Mouse (Mus musculus): ENCODE measurements around the gene Lingo2. TPM values are rescaled to one million over a fixed set of nuclear protein-coding genes. Genes with fewer than 3 reads are reported as not detected.

Gene Lingo2
- total and polyA plus RNA-seq, 3 experiments, result not detected

- H3K4me1 ChIP-seq (ENCODE audit: control insufficient read depth in 1 of 2, insufficient read depth in 2 of 2, low read length in 2 of 2), result no peaks in the 10 kb centered on the region
- no peak overlapping the region for H3K4me3 ChIP-seq (ENCODE audit: control insufficient read depth in 1 of 2, insufficient read depth in 1 of 2, low read depth in 2 of 2, low read length in 2 of 2)
- TF ChIP-seq CHD1 (IDR thresholded peaks at IDR 0.05; ENCODE audit: low read depth, low read length), result no peak
- TF ChIP-seq ETS1 (IDR thresholded peaks at IDR 0.05; ENCODE audit: low read depth, low read length), result no peak
- peak in 1 of 3 experiments; percentile 14; a peak in 1 of 6 replicates for TF ChIP-seq CTCF (IDR thresholded peaks at IDR 0.05 in 2 of 3, conservative IDR thresholded peaks at IDR 0.05 in 1 of 3; ENCODE audit: control insufficient read depth in 1 of 3, insufficient read depth in 1 of 3, low read depth in 2 of 3, low read length in 3 of 3, poor library complexity in 1 of 3, severe bottlenecking in 1 of 3)
- no peak for TF ChIP-seq TCF12 (IDR thresholded peaks at IDR 0.05; ENCODE audit: low read depth, low read length)
- TF ChIP-seq NRF1 (IDR thresholded peaks at IDR 0.05; ENCODE audit: insufficient read depth, low read depth, low read length, poor library complexity, severe bottlenecking), result no peak
- no peak for TF ChIP-seq ZNF384 (IDR thresholded peaks at IDR 0.05; ENCODE audit: low read depth, low read length)
- TF ChIP-seq RCOR1 (IDR thresholded peaks at IDR 0.05; ENCODE audit: low read depth, low read length), result no peak
- TF ChIP-seq RAD21 (IDR thresholded peaks at IDR 0.05; ENCODE audit: low read depth, low read length), result peak; percentile 31
- TF ChIP-seq SMC3 (IDR thresholded peaks at IDR 0.05; ENCODE audit: low read depth, low read length), result peak; percentile 40
- 0 out of 2 replicates have a peak, but pooled peaks have one; percentile 9 for TF ChIP-seq ZC3H11A (IDR thresholded peaks at IDR 0.05; ENCODE audit: low read depth, low read length)
- no peak for TF ChIP-seq NELFE (IDR thresholded peaks at IDR 0.05; ENCODE audit: low read depth, low read length)
- H3K36me3 ChIP-seq (ENCODE audit: control insufficient read depth in 1 of 2, insufficient read depth in 2 of 2, low read length in 2 of 2), result no peaks in the 10 kb centered on the region
- no peak overlapping the region for H3K9ac ChIP-seq (ENCODE audit: control insufficient read depth, low read depth, low read length, poor library complexity, severe bottlenecking)
- H3K27me3 ChIP-seq (ENCODE audit: control insufficient read depth in 1 of 2, insufficient read depth in 2 of 2, low read length in 2 of 2), result no peaks in the 10 kb centered on the region
- no peaks in the 10 kb centered on the region for H3K9me3 ChIP-seq (replicated peaks; ENCODE audit: insufficient read depth, low read length)
- H3K27ac ChIP-seq (ENCODE audit: control insufficient read depth, low read depth, low read length), result no peak overlapping the region
- no peaks in the 10 kb centered on the region for H3K79me2 ChIP-seq (ENCODE audit: control insufficient read depth, insufficient read depth, low read length, poor library complexity)
- peak; percentile 1 for DNase-seq (ENCODE audit: low read depth, low spot score)
These were observed 461.3 kb downstream of the Lingo2 start for GRCm38 (mm10) chr4:36490255-36490654.

- no peak for DNase-seq (ENCODE audit: low read depth, low spot score)
- TF ChIP-seq KAT2A (conservative IDR thresholded peaks at IDR 0.05; ENCODE audit: low read depth, low read length) (no peak), JUND (IDR thresholded peaks at IDR 0.05; ENCODE audit: low read depth, low read length) (no peak), SIN3A (IDR thresholded peaks at IDR 0.05; ENCODE audit: low read length) (no peak), TAL1 (IDR thresholded peaks at IDR 0.05; ENCODE audit: low read length) (no peak)
These were observed 516.3 kb downstream of the Lingo2 start for GRCm38 (mm10) chr4:36435211-36435610.

GRCm38 (mm10) chr4:36426192-36426591, 525.4 kb downstream of the Lingo2 start:
- no peak overlapping the region for H3K4me3 ChIP-seq (ENCODE audit: control insufficient read depth in 1 of 2, insufficient read depth in 1 of 2, low read depth in 2 of 2, low read length in 2 of 2)
- no peak overlapping the region for H3K9ac ChIP-seq (ENCODE audit: control insufficient read depth, low read depth, low read length, poor library complexity, severe bottlenecking)
- TF ChIP-seq SMC3 (IDR thresholded peaks at IDR 0.05; ENCODE audit: low read depth, low read length) (no peak), JUND (IDR thresholded peaks at IDR 0.05; ENCODE audit: low read depth, low read length) (no peak), GABPA (IDR thresholded peaks at IDR 0.05; ENCODE audit: low read depth, low read length) (no peak), MAX (IDR thresholded peaks at IDR 0.05; ENCODE audit: low read length) (no peak), POLR2AphosphoS2 (IDR thresholded peaks at IDR 0.05; ENCODE audit: low read length) (no peak), TCF12 (IDR thresholded peaks at IDR 0.05; ENCODE audit: low read depth, low read length) (no peak), USF1 (IDR thresholded peaks at IDR 0.05; ENCODE audit: low read depth, low read length) (no peak), MYB (IDR thresholded peaks at IDR 0.05; ENCODE audit: low read depth, low read length) (no peak), ZKSCAN1 (IDR thresholded peaks at IDR 0.05; ENCODE audit: low read depth, low read length) (no peak), KAT2A (conservative IDR thresholded peaks at IDR 0.05; ENCODE audit: low read depth, low read length) (no peak), MXI1 (IDR thresholded peaks at IDR 0.05; ENCODE audit: low read depth, low read length) (no peak)
- DNase-seq (ENCODE audit: low read depth, low spot score), result no peak
- H3K27ac ChIP-seq (ENCODE audit: control insufficient read depth, low read depth, low read length), result no peak overlapping the region
- no peaks in the 10 kb centered on the region for H3K9me3 ChIP-seq (replicated peaks; ENCODE audit: insufficient read depth, low read length)
- no peaks in the 10 kb centered on the region for H3K4me1 ChIP-seq (ENCODE audit: control insufficient read depth in 1 of 2, insufficient read depth in 2 of 2, low read length in 2 of 2)
- H3K79me2 ChIP-seq (ENCODE audit: control insufficient read depth, insufficient read depth, low read length, poor library complexity), result no peaks in the 10 kb centered on the region
- no peaks in the 10 kb centered on the region for H3K36me3 ChIP-seq (ENCODE audit: control insufficient read depth in 1 of 2, insufficient read depth in 2 of 2, low read length in 2 of 2)
- H3K27me3 ChIP-seq (ENCODE audit: control insufficient read depth in 1 of 2, insufficient read depth in 2 of 2, low read length in 2 of 2), result no peaks in the 10 kb centered on the region

More at GRCm38 (mm10) chr4:36435211-36435610, 516.3 kb downstream of the Lingo2 start:
- Histone ChIP-seq H3K27ac (ENCODE audit: control insufficient read depth, low read depth, low read length) (no peak overlapping the region), H3K79me2 (ENCODE audit: control insufficient read depth, insufficient read depth, low read length, poor library complexity) (no peaks in the 10 kb centered on the region), H3K36me3 (ENCODE audit: control insufficient read depth in 1 of 2, insufficient read depth in 2 of 2, low read length in 2 of 2) (no peaks in the 10 kb centered on the region), H3K4me3 (ENCODE audit: control insufficient read depth in 1 of 2, insufficient read depth in 1 of 2, low read depth in 2 of 2, low read length in 2 of 2) (no peak overlapping the region), H3K9ac (ENCODE audit: control insufficient read depth, low read depth, low read length, poor library complexity, severe bottlenecking) (no peak overlapping the region), H3K27me3 (ENCODE audit: control insufficient read depth in 1 of 2, insufficient read depth in 2 of 2, low read length in 2 of 2) (no peaks in the 10 kb centered on the region), H3K9me3 (replicated peaks; ENCODE audit: insufficient read depth, low read length) (no peaks in the 10 kb centered on the region), H3K4me1 (ENCODE audit: control insufficient read depth in 1 of 2, insufficient read depth in 2 of 2, low read length in 2 of 2) (no peaks in the 10 kb centered on the region)

All from MEL (cell line).